ENCODE assay signal across 22 mouse cellular contexts in the genomic region with DNA sequence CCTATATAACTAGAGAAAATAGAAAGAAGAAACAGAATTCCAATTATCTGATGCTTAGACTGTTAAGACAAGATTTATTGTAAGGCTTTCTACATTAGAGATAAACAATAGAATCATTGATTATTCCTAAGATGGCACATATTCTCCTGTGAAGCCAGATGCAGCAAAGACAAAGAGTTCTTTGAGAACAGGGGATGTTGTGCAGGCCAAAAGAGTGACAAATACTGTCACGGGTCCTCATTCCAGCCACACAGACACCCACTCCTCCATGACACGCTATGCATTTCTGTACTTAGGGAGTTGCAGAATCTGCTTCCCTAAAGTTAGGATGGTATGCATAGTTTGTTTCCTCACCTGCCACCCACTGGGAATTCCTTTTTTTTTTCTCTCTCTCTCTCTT.
DNase-seq lines count a peak whose midpoint lies in the region; TF ChIP-seq lines count a peak whose summit lies in the region.
"Had no signal": no experiment of that assay in that cellular context is flagged by ENCODE, and none has a peak within 500 bp of the region (broad histone marks: within the 10 kb centered on the region; RNA-seq: fewer than 3 reads in every experiment).

No protein-coding gene starts in this region.

- peak; percentile 8 for DNase-seq in cerebellum, adult 9-10 months
- no peak for DNase-seq in cerebellum, adult 18-20 months
- no peak for DNase-seq in layer of hippocampus, adult 2 months (ENCODE audit: low spot score in 2 of 2)
- no peak for DNase-seq in layer of hippocampus, postnatal 10 days (ENCODE audit: low spot score in 2 of 2)
- DNase-seq in left cerebral cortex, adult 11 months (ENCODE audit: low spot score): peak; percentile 16
- DNase-seq in left cerebral cortex, postnatal 10 days (ENCODE audit: extremely low spot score in 1 of 2, low spot score in 2 of 2): no peak
- DNase-seq in Muller cell, postnatal 12 days (ENCODE audit: inconsistent ontology term): peak; percentile 43
- DNase-seq in adrenal gland, adult (ENCODE audit: inconsistent age in 2 of 2, low spot score in 1 of 2): no peak
- DNase-seq: adrenal gland, adult 2 months; adrenal gland, postnatal 14 days; cerebellum, adult 11-12 months; cerebellum, adult 9-11 months; cerebellum, postnatal 25 days; gastrocnemius, adult 2 months; gastrocnemius, postnatal 14 days; heart, adult 11 months had no signal

- peak overlapping the region; percentile 67 for H3K27ac ChIP-seq in layer of hippocampus, adult 2 months
- H3K27ac ChIP-seq: embryonic facial prominence, embryonic 12.5 days; embryonic facial prominence, embryonic 15.5 days; forebrain, embryonic 12.5 days; forebrain, embryonic 15.5 days; gastrocnemius, adult 2 months; hindbrain, embryonic 12.5 days; hindbrain, embryonic 15.5 days had no signal

- intact Hi-C loops in left cerebral cortex, postnatal 10 days (cut with DNase I): no loop called here

- no peak for TF ChIP-seq CTCF in layer of hippocampus, adult 2 months (conservative IDR thresholded peaks at IDR 0.05)

- no peak overlapping the region for H3K4me3 ChIP-seq in layer of hippocampus, adult 2 months
- H3K4me3 ChIP-seq: embryonic facial prominence, embryonic 12.5 days; embryonic facial prominence, embryonic 15.5 days; forebrain, embryonic 12.5 days; forebrain, embryonic 15.5 days; gastrocnemius, adult 2 months; hindbrain, embryonic 12.5 days; hindbrain, embryonic 15.5 days had no signal

Comparison
In these comparisons a context has a peak if more than half of its experiments do, and no peak if none do; other contexts are left out.
1. DNase-seq: peak in cerebellum, adult 9-10 months (single experiment), left cerebral cortex, adult 11 months (single experiment) and Muller cell, postnatal 12 days (single experiment); none in cerebellum, adult 18-20 months (0 of 2), layer of hippocampus, adult 2 months (0 of 2), layer of hippocampus, postnatal 10 days (0 of 2), left cerebral cortex, postnatal 10 days (0 of 2) and adrenal gland, adult (0 of 2).